Mouse (Mus musculus): ENCODE results near the gene Dock3.

GRCm38 (mm10) chr9:106876666-106877065 lies 355.0 kb downstream of the Dock3 start:
- TF ChIP-seq CTCF (IDR thresholded peaks at IDR 0.05; ENCODE audit: low read depth, low read length), result no peak
- no peak for TF ChIP-seq EP300 (IDR thresholded peaks at IDR 0.05; ENCODE audit: insufficient read depth, low read depth, low read length)
- no peak for TF ChIP-seq POLR2A (IDR thresholded peaks at IDR 0.05; ENCODE audit: insufficient read depth, low read length)

Measured in ES-Bruce4 (cell line).